Mouse (Mus musculus): ENCODE results near the gene Pilrb2. TPM values are rescaled to one million over a fixed set of nuclear protein-coding genes. Genes with fewer than 3 reads are reported as not detected.

Pilrb2 gene
- polyA plus RNA-seq, 1 experiment from 2014 or later = not detected

DNA sequence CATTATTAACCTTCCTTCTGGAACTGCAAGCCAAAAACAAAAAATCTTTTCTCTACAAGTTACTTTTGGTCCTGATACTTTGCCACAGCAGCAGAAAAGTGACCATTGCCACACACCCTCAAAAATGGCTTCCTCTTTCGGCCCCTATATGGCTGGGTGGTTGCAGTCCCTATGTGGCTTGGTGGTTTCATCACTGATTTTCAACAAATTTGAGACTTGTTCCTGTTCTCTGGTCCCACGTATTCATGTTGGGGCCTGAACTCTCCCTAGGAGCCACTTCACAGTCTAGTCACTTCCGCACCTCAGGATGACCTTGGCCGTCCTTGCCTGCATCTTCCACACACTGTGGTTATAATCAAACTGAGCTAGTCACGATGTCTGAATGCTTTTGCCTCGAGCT lies 42.9 kb downstream of the Pilrb2 start:
- ATAC-seq (ENCODE audit: low FRiP score) = no peak
- Histone ChIP-seq H3K9ac (no peak overlapping the region), H3K4me1 (no peaks in the 10 kb centered on the region), H3K36me3 (no peaks in the 10 kb centered on the region), H3K27me3 (no peaks in the 10 kb centered on the region), H3K27ac (no peak overlapping the region), H3K4me3 (no peak overlapping the region), H3K4me2 (replicated peaks) (no peak overlapping the region), H3K9me3 (replicated peaks) (no peaks in the 10 kb centered on the region)
- WGBS = 83% methylated on average over 6 of the region's 6 CpGs

DNA sequence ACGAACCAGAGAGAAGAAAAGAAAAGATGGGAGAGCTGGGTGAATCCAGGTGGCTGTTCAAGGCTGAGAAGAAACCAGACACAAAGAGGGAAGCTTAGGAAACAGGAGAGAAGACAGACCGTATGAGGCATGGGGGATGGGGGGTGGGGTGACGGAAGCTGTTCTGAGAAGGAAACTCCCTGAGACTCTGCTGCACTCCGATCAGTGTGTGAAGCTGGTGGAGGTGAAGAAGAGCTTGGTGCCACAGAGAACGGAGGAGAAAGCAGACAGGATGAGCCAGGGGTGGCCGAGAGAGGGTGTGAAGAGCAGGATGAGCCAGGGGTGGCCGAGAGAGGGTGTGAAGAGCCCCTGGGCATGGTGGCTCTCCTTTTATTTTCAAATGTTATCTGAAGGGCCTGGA lies 45.2 kb downstream of the Pilrb2 start:
- Histone ChIP-seq H3K36me3 (no peaks in the 10 kb centered on the region), H3K9ac (no peak overlapping the region), H3K4me3 (no peak overlapping the region), H3K9me3 (replicated peaks) (no peaks in the 10 kb centered on the region), H3K27me3 (no peaks in the 10 kb centered on the region), H3K4me1 (no peaks in the 10 kb centered on the region), H3K4me2 (replicated peaks) (no peak overlapping the region), H3K27ac (no peak overlapping the region)
- WGBS = 58% methylated on average over 7 of the region's 7 CpGs
- no peak for ATAC-seq (ENCODE audit: low FRiP score)

- no peaks in the 10 kb centered on the region for H3K27me3 ChIP-seq
- WGBS = 87% methylated on average over 2 of the region's 2 CpGs
- H3K4me1 ChIP-seq = no peaks in the 10 kb centered on the region
- no peak overlapping the region for H3K4me2 ChIP-seq (replicated peaks)
- ATAC-seq (ENCODE audit: low FRiP score) = no peak
- H3K4me3 ChIP-seq = no peak overlapping the region
- H3K9me3 ChIP-seq (replicated peaks) = no peaks in the 10 kb centered on the region
- H3K27ac ChIP-seq = no peak overlapping the region
- H3K9ac ChIP-seq = no peak overlapping the region
- no peaks in the 10 kb centered on the region for H3K36me3 ChIP-seq
Observed at GRCm38 (mm10) chr5:137825971-137826370, 45.6 kb downstream of the Pilrb2 start.

DNA sequence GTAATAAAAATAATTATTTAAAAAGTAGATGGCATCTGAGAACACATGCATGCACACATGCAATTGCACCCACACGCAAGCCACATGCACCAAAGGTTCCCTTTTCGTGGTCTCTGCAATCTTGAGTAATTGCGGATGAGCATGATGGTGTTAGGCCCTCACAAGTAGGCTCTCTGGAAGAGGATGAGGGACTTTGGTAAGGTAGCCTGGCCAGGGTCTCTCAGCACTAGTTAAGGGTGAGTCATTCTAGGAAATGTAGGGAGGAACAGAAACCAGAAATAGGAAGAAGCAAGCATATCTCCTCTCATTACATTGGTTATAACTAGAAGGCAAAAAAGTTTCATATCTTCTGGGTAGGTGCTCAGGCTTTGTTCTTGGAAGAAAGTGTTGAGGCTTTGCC lies 46.6 kb downstream of the Pilrb2 start:
- Histone ChIP-seq H3K27me3 (no peaks in the 10 kb centered on the region), H3K4me1 (no peaks in the 10 kb centered on the region), H3K9ac (no peak overlapping the region), H3K9me3 (replicated peaks) (no peaks in the 10 kb centered on the region), H3K36me3 (no peaks in the 10 kb centered on the region), H3K4me3 (no peak overlapping the region), H3K4me2 (replicated peaks) (no peak overlapping the region), H3K27ac (no peak overlapping the region)
- 89% methylated on average over 3 of the region's 3 CpGs for WGBS
- ATAC-seq (ENCODE audit: low FRiP score) = no peak

DNA sequence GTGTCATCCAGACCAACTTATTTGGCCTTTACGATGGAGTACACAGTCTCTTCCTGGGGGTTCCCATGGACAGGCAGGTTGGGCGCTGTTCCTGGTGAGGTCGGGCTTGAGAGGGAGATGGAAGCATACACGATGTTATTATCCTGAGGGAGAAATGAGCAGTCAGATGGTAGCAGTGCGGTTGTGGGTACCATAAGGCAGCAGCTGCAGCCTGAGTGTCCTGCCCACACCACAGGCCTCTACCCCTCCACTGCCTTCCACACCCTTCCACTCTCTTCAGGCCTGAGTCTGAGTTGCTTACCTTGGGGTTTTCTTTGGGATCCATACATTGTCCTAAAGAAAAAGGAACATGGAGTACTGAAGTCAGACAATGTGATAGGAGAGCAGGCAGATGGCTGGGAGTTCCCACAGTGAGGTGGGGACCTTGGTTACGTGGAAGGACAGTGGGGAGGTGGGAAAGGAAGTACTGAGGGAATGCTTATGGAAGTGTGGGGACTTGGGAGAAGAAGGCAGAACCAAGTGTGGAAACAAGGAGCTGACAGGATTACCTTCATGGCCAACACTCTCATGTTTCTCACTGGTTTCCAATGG lies 48.1 kb downstream of the Pilrb2 start:
- H3K9me3 ChIP-seq (replicated peaks) = no peaks in the 10 kb centered on the region
- 85% methylated on average over 6 of the region's 6 CpGs for WGBS
- no peak overlapping the region for H3K27ac ChIP-seq
- ATAC-seq (ENCODE audit: low FRiP score) = no peak
- no peak overlapping the region for H3K9ac ChIP-seq
- H3K36me3 ChIP-seq = no peaks in the 10 kb centered on the region
- no peak overlapping the region for H3K4me3 ChIP-seq
- no peak overlapping the region for H3K4me2 ChIP-seq (replicated peaks)
- H3K27me3 ChIP-seq = no peaks in the 10 kb centered on the region
- H3K4me1 ChIP-seq = no peaks in the 10 kb centered on the region

- Histone ChIP-seq H3K27me3 (no peaks in the 10 kb centered on the region), H3K36me3 (no peaks in the 10 kb centered on the region), H3K4me3 (no peak overlapping the region), H3K9me3 (replicated peaks) (no peaks in the 10 kb centered on the region), H3K9ac (no peak overlapping the region), H3K4me1 (no peaks in the 10 kb centered on the region), H3K27ac (no peak overlapping the region), H3K4me2 (replicated peaks) (no peak overlapping the region)
- no peak for ATAC-seq (ENCODE audit: low FRiP score)
- 76% methylated on average over 1 of the region's 1 CpGs for WGBS
Observed at GRCm38 (mm10) chr5:137822602-137823001, 49.0 kb downstream of the Pilrb2 start.

DNA sequence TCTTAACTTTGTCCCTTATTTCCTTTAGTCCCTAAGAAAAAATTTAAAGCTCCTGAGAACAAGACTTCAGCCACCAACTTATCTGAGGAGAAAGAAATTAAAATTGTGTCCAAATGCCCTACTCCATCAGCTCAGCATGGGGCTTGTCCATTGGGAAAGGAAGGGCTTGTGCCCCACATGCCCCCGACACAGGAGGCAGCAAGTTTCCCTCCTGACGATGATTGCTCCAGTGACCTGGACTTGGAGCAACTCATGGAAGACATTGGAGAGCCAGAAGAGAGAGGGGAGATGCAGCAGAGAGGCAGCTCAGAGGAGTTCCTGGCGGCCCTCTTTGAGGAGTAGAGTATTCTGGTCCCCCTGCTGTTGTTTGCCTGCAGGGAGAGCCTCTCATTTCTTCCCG lies 49.5 kb downstream of the Pilrb2 start:
- Histone ChIP-seq H3K4me2 (replicated peaks) (no peak overlapping the region), H3K9ac (no peak overlapping the region), H3K36me3 (no peaks in the 10 kb centered on the region), H3K4me1 (no peaks in the 10 kb centered on the region), H3K9me3 (replicated peaks) (no peaks in the 10 kb centered on the region), H3K27ac (no peak overlapping the region), H3K27me3 (no peaks in the 10 kb centered on the region), H3K4me3 (no peak overlapping the region)
- WGBS = 59% methylated on average over 4 of the region's 4 CpGs
- ATAC-seq (ENCODE audit: low FRiP score) = no peak

DNA sequence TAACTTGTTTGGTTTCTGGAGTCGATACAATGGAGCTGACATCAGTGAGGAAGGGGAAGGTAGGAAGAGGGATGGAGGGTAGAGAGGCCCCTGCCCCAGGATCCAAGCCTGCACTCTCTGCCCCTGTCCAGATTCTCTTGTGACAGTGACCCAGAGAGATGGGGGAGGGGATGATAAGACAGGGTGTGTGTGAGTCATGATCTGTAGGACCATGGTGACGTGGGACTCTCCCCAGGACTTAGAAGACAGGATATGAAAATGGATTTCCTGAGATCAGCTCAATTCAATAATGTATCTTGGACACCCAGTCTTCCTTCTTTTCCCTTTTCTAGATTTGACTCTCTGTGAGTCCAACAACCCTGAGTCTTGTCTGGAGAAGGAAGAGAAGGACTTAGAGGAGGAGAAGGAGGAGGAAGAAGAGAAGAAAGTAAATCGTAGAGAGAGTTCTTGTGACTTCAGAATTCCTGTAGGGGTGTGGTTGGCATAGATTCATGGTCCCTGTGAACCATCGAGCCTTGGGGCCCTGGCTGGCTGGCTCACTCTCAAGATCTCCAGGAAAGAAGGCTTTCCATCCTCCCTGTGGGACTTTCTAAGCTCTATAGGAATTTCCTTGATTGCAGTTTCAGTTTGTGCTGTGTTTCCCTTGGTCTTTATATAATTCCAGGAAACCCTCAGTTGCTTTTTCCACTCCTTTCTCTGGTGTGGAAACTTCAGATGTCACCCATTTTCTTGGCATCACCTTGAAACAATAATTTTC lies 54.0 kb downstream of the Pilrb2 start:
- no peak overlapping the region for H3K4me2 ChIP-seq (replicated peaks)
- no peaks in the 10 kb centered on the region for H3K36me3 ChIP-seq

More for the DNA sequence above, 54.0 kb downstream of the Pilrb2 start:
- Histone ChIP-seq H3K27me3 (no peaks in the 10 kb centered on the region), H3K4me3 (no peak overlapping the region), H3K9ac (no peak overlapping the region), H3K9me3 (replicated peaks) (no peaks in the 10 kb centered on the region), H3K27ac (no peak overlapping the region), H3K4me1 (no peaks in the 10 kb centered on the region)
- WGBS = 81% methylated on average over 4 of the region's 4 CpGs
- ATAC-seq (ENCODE audit: low FRiP score) = no peak

Other genes with a start within 250 kb of the Pilrb2 start
- 0.23 and 0.25 TPM in 2 replicates for gene Fbxo24, start 242.8 kb downstream of the Pilrb2 start, polyA plus RNA-seq (2016; fragmentation: Nextera tagmentation; extraction: Ambion mirVana)
- gene Lrch4, start 242.7 kb downstream of the Pilrb2 start, polyA plus RNA-seq (2016; fragmentation: Nextera tagmentation; extraction: Ambion mirVana) = 32.4 and 34.3 TPM in 2 replicates
- 8.3 and 10.8 TPM in 2 replicates for gene Gm20605, start 242.6 kb downstream of the Pilrb2 start, polyA plus RNA-seq (2016; fragmentation: Nextera tagmentation; extraction: Ambion mirVana)
- gene Sap25, start 230.5 kb downstream of the Pilrb2 start, polyA plus RNA-seq (2016; fragmentation: Nextera tagmentation; extraction: Ambion mirVana) = 7.6 and 8.0 TPM in 2 replicates
- gene Irs3, start 226.1 kb downstream of the Pilrb2 start, polyA plus RNA-seq (2016; fragmentation: Nextera tagmentation; extraction: Ambion mirVana) = 0.10 and 0.22 TPM in 2 replicates
- 21.2 and 22.4 TPM in 2 replicates for gene Agfg2, start 187.1 kb downstream of the Pilrb2 start, polyA plus RNA-seq (2016; fragmentation: Nextera tagmentation; extraction: Ambion mirVana)
- 20.9 and 22.2 TPM in 2 replicates for gene Nyap1, start 130.2 kb downstream of the Pilrb2 start, polyA plus RNA-seq (2016; fragmentation: Nextera tagmentation; extraction: Ambion mirVana)
- 81.8 and 82.9 TPM in 2 replicates for gene Tsc22d4, start 126.1 kb downstream of the Pilrb2 start, polyA plus RNA-seq (2016; fragmentation: Nextera tagmentation; extraction: Ambion mirVana)
- gene Ppp1r35, start 93.0 kb downstream of the Pilrb2 start, polyA plus RNA-seq (2016; fragmentation: Nextera tagmentation; extraction: Ambion mirVana) = 55.1 and 59.7 TPM in 2 replicates
- gene Mepce, start 84.2 kb downstream of the Pilrb2 start, polyA plus RNA-seq (2016; fragmentation: Nextera tagmentation; extraction: Ambion mirVana) = 11.0 and 14.8 TPM in 2 replicates
- 19.5 and 20.1 TPM in 2 replicates for gene Zcwpw1, start 84.0 kb downstream of the Pilrb2 start, polyA plus RNA-seq (2016; fragmentation: Nextera tagmentation; extraction: Ambion mirVana)
- gene Pilra, start 35.5 kb downstream of the Pilrb2 start, polyA plus RNA-seq (2016; fragmentation: Nextera tagmentation; extraction: Ambion mirVana) = 0.21 and 1.1 TPM in 2 replicates
- not detected in 2 replicates for gene Pilrb1, start 13.7 kb downstream of the Pilrb2 start, polyA plus RNA-seq (2016; fragmentation: Nextera tagmentation; extraction: Ambion mirVana)
- not detected in 2 replicates for gene Cyp3a13, start 49.8 kb upstream of the Pilrb2 start, polyA plus RNA-seq (2016; fragmentation: Nextera tagmentation; extraction: Ambion mirVana)
- 0.17 and 0.74 TPM in 2 replicates for gene Gjc3, start 91.3 kb upstream of the Pilrb2 start, polyA plus RNA-seq (2016; fragmentation: Nextera tagmentation; extraction: Ambion mirVana)
- not detected in 2 replicates for gene Azgp1, start 109.7 kb upstream of the Pilrb2 start, polyA plus RNA-seq (2016; fragmentation: Nextera tagmentation; extraction: Ambion mirVana)
- gene Smok3a, start 149.4 kb upstream of the Pilrb2 start, polyA plus RNA-seq (2016; fragmentation: Nextera tagmentation; extraction: Ambion mirVana) = not detected in 2 replicates
- not detected in 2 replicates for gene Smok3b, start 149.6 kb upstream of the Pilrb2 start, polyA plus RNA-seq (2016; fragmentation: Nextera tagmentation; extraction: Ambion mirVana)
- gene Smok3c, start 181.4 kb upstream of the Pilrb2 start, polyA plus RNA-seq (2016; fragmentation: Nextera tagmentation; extraction: Ambion mirVana) = not detected in 2 replicates
- gene Zkscan1, start 213.3 kb upstream of the Pilrb2 start, polyA plus RNA-seq (2016; fragmentation: Nextera tagmentation; extraction: Ambion mirVana) = 37.3 and 41.7 TPM in 2 replicates
- gene Zscan21, start 245.1 kb upstream of the Pilrb2 start, polyA plus RNA-seq (2016; fragmentation: Nextera tagmentation; extraction: Ambion mirVana) = 93.8 and 95.8 TPM in 2 replicates

Data from hindbrain, embryonic 12.5 days (tissue).